Mouse (Mus musculus) lung, adult 2 months (tissue): ENCODE measurements around the gene Atoh1. TPM values are rescaled to one million over a fixed set of nuclear protein-coding genes. Genes with fewer than 3 reads are reported as not detected.

Experiments
- DNase-seq: peaks from one replicate; pipeline ENCODE4 v3.0.0; 2022
- H3K4me1 ChIP-seq: fragments of 200-500 bp; 2 replicates; pipeline ENCODE4 v1.6.1; 2011; ENCODE audit warnings: low read length; ENCODE audit not compliant: control insufficient read depth, insufficient read depth
- H3K4me3 ChIP-seq: fragments of 200-500 bp; replicated peaks from 2 replicates; pipeline ENCODE3; 2011; ENCODE audit warnings: low read depth, mild to moderate bottlenecking, control low read depth, low read length; ENCODE audit errors: extremely low read depth
- CTCF ChIP-seq: fragments of 200-500 bp; IDR thresholded peaks from 2 replicates; pipeline ENCODE4 v1.5.1; 2011; ENCODE audit warnings: mild to moderate bottlenecking, low read length, control low read depth; ENCODE audit not compliant: insufficient read depth
- POLR2A ChIP-seq: fragments of 200-500 bp; IDR thresholded peaks from 2 replicates; pipeline ENCODE4 v1.6.1; 2011; ENCODE audit warnings: low read depth, mild to moderate bottlenecking, control low read depth, low read length, borderline replicate concordance; ENCODE audit errors: extremely low read depth
- WGBS: fragments of 180-500 bp; shearing (Covaris S2); methylation state at CpG from one replicate; pipeline ENCODE4 v1.1.7; 2018; 5-methylcytosine and 5-hydroxymethylcytosine counted together
- polyA plus RNA-seq: library from polyadenylated mRNA; depleted of rRNA; stranded (reverse); fragments of >200 nt; gene quantifications from 2 replicates; pipeline ENCODE4 v1.2.3, GENCODE M21; 2012; rRNA removed

Gene Atoh1
- 0.42 TPM in 1 of 2 replicates, not detected in the other for polyA plus RNA-seq

DNA sequence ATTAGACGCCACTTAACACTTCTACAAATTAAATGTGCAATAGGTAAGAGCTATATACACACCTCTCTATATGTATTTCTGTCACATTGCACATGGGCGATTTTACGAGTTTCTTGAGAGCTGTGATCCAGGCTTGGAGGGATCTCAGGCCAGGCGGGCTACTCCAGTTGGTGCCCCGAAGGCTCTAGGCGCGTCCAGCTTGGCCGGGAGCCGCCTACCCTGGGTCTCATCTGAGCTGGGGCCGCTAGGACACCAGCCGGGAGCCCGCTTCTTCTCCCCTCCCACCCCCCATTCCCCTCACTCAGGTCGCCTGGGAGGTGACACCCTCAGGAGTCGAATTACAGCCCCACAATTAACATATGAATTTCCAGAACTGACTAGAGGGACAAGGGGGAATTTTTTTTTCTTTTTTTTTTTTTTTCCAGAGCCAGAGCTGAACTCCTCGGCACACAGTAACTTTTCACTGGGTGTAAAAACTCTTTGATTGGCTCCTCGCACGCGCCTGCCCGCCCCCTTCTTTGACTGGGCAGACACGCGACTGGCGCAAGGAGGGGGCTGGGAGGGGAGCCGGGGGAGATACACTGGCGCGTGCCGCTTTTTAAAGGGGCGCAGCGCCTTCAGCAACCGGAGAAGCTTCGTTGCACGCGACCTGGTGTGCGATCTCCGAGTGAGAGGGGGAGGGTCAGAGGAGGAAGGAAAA is at the start of gene Atoh1:
Atoh1 (plus strand) TSS at position 627 of the 700 bp plus-strand sequence.
- WGBS = under 1% methylated on average over 34 of the region's 34 CpGs
- no peak for TF ChIP-seq CTCF
- no peak for TF ChIP-seq POLR2A
- peaks cover 3% of the 10 kb centered on the region; the same call in 1 of the 2 replicates for H3K4me1 ChIP-seq
- peak within 1 kb of the TSS; percentile 36 for H3K4me3 ChIP-seq
- DNase-seq = no peak

GRCm38 (mm10) chr6:64683974-64684373 is 45.0 kb upstream of the Atoh1 start:
- Histone ChIP-seq H3K4me3 (no peak overlapping the region), H3K4me1 (no peaks in the 10 kb centered on the region)
- peak; percentile 33 for TF ChIP-seq CTCF
- TF ChIP-seq POLR2A = no peak
- peak; percentile 8 for DNase-seq
- WGBS = 33% methylated on average over 9 of the region's 9 CpGs

GRCm38 (mm10) chr6:64684973-64685372 is 44.0 kb upstream of the Atoh1 start:
- no peak for TF ChIP-seq POLR2A
- no peak for TF ChIP-seq CTCF
- under 1% methylated on average over 5 of the region's 5 CpGs for WGBS
- H3K4me1 ChIP-seq = no peaks in the 10 kb centered on the region
- H3K4me3 ChIP-seq = no peak overlapping the region
- DNase-seq = no peak

DNA sequence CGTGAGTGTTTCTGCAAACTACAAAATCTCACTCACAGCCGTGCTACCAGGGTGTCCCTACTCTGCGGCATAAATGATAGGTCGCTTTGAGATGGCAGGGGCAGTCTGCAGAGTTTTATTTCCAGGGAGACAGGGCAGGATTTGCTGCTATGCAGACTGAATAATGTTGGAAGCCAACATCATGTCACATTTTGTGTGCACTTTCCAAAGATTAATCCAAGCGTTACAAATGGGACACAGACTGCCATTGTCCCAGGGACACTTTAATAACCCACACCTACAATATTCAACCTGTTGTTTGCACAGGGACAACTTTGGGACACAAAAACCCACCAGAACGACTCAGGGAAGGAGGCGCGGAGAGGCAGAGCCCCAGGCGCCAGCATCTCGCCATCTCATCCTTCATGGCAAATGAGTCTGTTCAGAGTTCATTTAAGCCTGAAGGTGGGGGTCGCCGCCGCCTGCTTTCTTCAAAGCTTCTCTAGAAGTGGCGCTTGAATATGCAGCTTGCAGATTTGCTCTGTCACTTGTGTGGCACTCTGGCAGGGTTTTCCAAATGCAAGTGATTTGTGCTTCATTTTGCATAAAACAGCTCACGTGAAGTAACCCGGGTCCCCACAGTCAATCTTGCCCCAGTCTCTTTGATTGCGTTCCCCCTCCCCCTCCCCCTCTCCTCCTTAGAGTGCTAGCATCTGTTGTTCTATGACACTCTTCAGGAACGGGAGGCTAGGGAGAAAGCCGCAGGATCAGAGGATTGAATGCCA is 40.6 kb upstream of the Atoh1 start:
- 8% methylated on average over 19 of the region's 19 CpGs for WGBS
- H3K4me1 ChIP-seq = no peaks in the 10 kb centered on the region
- DNase-seq = no peak
- no peak overlapping the region for H3K4me3 ChIP-seq
- TF ChIP-seq POLR2A (no peak), CTCF (no peak)

DNA sequence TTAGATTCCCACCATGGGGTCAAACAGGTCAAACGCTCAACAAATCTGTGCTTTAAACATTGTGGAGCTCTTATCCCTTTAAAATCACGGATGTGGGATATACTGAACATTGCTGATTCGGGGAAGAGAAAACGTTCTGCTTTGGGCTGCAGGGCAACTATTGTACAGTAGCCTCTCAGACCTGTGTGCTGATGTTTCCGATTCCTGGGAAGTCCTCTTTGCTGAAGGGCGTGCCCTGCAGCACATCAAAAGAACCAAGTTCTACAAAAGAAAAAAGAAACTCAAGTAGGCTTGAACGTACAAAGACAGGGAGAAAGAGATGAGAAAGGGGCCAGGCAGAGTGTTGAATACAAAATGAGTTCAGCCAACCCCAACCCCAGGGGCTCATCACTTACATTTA is 34.2 kb upstream of the Atoh1 start:
- WGBS = 50% methylated on average over 7 of the region's 7 CpGs
- no peak for DNase-seq
- H3K4me1 ChIP-seq = no peaks in the 10 kb centered on the region
- no peak for TF ChIP-seq CTCF
- no peak for TF ChIP-seq POLR2A
- H3K4me3 ChIP-seq = no peak overlapping the region

DNA sequence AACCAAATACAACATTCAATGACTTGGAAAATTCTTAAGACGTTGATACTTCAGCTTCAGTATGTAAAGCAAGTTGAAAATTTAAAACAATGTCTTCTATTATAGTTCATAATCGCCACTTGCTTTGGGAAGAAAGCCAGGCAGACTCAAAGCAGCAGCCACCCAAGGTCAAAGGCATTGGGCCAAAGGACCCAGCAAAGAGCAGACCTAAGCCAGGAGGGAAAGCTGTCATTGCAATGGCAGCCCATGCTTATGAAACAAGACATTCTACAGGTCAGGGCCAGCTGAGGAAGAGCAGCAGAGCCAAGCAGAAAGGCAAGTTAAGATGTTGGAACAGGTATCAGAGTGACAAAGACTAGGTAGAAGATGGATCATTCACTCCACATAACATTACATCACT is 25.3 kb upstream of the Atoh1 start:
- H3K4me3 ChIP-seq = no peak overlapping the region
- WGBS = 65% methylated on average over 2 of the region's 2 CpGs
- no peaks in the 10 kb centered on the region for H3K4me1 ChIP-seq
- no peak for DNase-seq
- TF ChIP-seq POLR2A (no peak), CTCF (no peak)

- Histone ChIP-seq H3K4me3 (peak overlapping the region; percentile 34), H3K4me1 (peaks cover 3% of the 10 kb centered on the region; the same call in 1 of the 2 replicates)
- peak; percentile 44 for DNase-seq
- WGBS = 1% methylated on average over 29 of the region's 29 CpGs
- TF ChIP-seq POLR2A (no peak), CTCF (no peak)
Measured at GRCm38 (mm10) chr6:64727751-64728403, 1.0 kb upstream of the Atoh1 start.

DNA sequence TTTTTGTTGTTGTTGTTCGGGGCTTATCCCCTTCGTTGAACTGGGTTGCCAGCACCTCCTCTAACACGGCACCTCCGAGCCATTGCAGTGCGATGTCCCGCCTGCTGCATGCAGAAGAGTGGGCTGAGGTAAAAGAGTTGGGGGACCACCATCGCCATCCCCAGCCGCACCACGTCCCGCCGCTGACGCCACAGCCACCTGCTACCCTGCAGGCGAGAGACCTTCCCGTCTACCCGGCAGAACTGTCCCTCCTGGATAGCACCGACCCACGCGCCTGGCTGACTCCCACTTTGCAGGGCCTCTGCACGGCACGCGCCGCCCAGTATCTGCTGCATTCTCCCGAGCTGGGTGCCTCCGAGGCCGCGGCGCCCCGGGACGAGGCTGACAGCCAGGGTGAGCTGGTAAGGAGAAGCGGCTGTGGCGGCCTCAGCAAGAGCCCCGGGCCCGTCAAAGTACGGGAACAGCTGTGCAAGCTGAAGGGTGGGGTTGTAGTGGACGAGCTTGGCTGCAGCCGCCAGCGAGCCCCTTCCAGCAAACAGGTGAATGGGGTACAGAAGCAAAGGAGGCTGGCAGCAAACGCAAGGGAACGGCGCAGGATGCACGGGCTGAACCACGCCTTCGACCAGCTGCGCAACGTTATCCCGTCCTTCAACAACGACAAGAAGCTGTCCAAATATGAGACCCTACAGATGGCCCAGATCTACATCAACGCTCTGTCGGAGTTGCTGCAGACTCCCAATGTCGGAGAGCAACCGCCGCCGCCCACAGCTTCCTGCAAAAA is 496 bp downstream of the Atoh1 start:
- Histone ChIP-seq H3K4me3 (peak overlapping the region; percentile 36), H3K4me1 (peaks cover 3% of the 10 kb centered on the region; the same call in 1 of the 2 replicates)
- TF ChIP-seq POLR2A (no peak), CTCF (no peak)
- DNase-seq = no peak
- whole genome bisulfite sequencing = 1% methylated on average over 53 of the region's 53 CpGs

GRCm38 (mm10) chr6:64730030-64730429 is 1.1 kb downstream of the Atoh1 start:
- 2% methylated on average over 19 of the region's 19 CpGs for WGBS
- H3K4me1 ChIP-seq = peaks cover 3% of the 10 kb centered on the region; the same call in 1 of the 2 replicates
- H3K4me3 ChIP-seq = no peak overlapping the region
- no peak for DNase-seq
- TF ChIP-seq POLR2A = no peak
- no peak for TF ChIP-seq CTCF
